ENCODE assay signal across 10 mouse cellular contexts in the genomic region with DNA sequence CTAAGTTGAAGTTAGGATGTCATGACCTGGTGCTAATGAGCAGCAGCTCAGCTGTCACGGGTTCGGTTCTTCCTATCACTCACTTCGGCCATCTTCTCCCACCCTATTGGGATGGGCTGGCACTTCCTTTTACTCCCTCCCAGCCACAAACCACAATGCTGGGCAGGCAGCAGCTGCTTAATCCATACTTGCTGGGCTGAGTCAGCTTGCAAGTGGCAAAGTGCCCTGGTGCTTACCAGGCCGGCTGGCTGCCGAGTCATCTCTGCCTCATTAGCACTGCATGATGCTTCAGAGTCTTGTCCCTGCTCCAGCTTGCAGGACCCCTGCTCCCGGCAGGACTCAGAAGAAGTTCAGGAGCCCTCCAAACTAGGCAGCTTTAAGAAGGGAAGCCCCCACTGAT. TPM values are rescaled to one million over a fixed set of nuclear protein-coding genes. Genes with fewer than 3 reads are reported as not detected.
DNase-seq lines count a peak whose midpoint lies in the region; ATAC-seq and TF ChIP-seq lines count a peak whose summit lies in the region.
"Had no signal": no experiment of that assay in that cellular context is flagged by ENCODE, and none has a peak within 500 bp of the region (broad histone marks: within the 10 kb centered on the region; RNA-seq: fewer than 3 reads in every experiment).

No protein-coding gene starts in this region.

- no peak overlapping the region for H3K4me3 ChIP-seq in cortical plate, adult 2 months (ENCODE audit: insufficient read depth, low read length)
- no peak overlapping the region for H3K4me3 ChIP-seq in lung, postnatal 0 days (ENCODE audit: low read depth, low read length)
- H3K4me3 ChIP-seq: heart, embryonic 13.5 days; lung, embryonic 15.5 days had no signal

- TF ChIP-seq EP300 in lung, postnatal 0 days (IDR thresholded peaks at IDR 0.05), result no peak

- H3K9ac ChIP-seq in lung, postnatal 0 days (replicated peaks; ENCODE audit: low read depth), result no peak overlapping the region
- H3K9ac ChIP-seq: heart, embryonic 13.5 days; lung, embryonic 15.5 days had no signal

- DNase-seq in layer of hippocampus, adult 11-12 months (ENCODE audit: low spot score), result peak; percentile 81
- DNase-seq in layer of hippocampus, adult 9-10 months (ENCODE audit: low spot score), result no peak
- peak; percentile 87 for DNase-seq in layer of hippocampus, adult 9-11 months
- peak; percentile 9 to 32 for DNase-seq in monocyte, adult 2 months (ENCODE audit: low read depth in 1 of 2, low spot score in 2 of 2)
- DNase-seq in spleen, postnatal 4 days (ENCODE audit: low spot score in 2 of 2), result no peak
- DNase-seq in kidney, postnatal 14 days, result no peak
- DNase-seq in lung, postnatal 0 days (ENCODE audit: low spot score), result no peak

- TF ChIP-seq POLR2A in cortical plate, adult 2 months (IDR thresholded peaks at IDR 0.05; ENCODE audit: extremely low read depth, insufficient read depth, low read length), result no peak

- no peak overlapping the region for H3K4me2 ChIP-seq in lung, postnatal 0 days (replicated peaks; ENCODE audit: low read depth, low read length)
- H3K4me2 ChIP-seq: heart, embryonic 13.5 days; lung, embryonic 15.5 days had no signal

- no peaks in the 10 kb centered on the region for H3K27me3 ChIP-seq in lung, postnatal 0 days (replicated peaks; ENCODE audit: insufficient read depth, low read length)
- H3K27me3 ChIP-seq: lung, embryonic 15.5 days had no signal

- no peak for ATAC-seq in lung, postnatal 0 days

- H3K4me1 ChIP-seq in cortical plate, adult 2 months (ENCODE audit: control insufficient read depth, insufficient read depth, low read length), result peaks cover 25% of the 10 kb centered on the region
- peaks cover 5% of the 10 kb centered on the region; the same call in 1 of the 2 replicates for H3K4me1 ChIP-seq in lung, postnatal 0 days (ENCODE audit: insufficient read depth, low read depth, low read length)

- 73% methylated on average over 6 of the region's 6 CpGs for WGBS in lung, postnatal 0 days

- TF ChIP-seq CTCF in cortical plate, adult 2 months (IDR thresholded peaks at IDR 0.05; ENCODE audit: extremely low read depth, insufficient read depth, low read length), result no peak
- TF ChIP-seq CTCF in lung, postnatal 0 days (IDR thresholded peaks at IDR 0.05), result no peak

- no peaks in the 10 kb centered on the region for H3K36me3 ChIP-seq in lung, postnatal 0 days (ENCODE audit: insufficient read depth, low read length)
- H3K36me3 ChIP-seq: heart, embryonic 13.5 days; lung, embryonic 15.5 days had no signal

- no peaks in the 10 kb centered on the region for H3K9me3 ChIP-seq in lung, postnatal 0 days (ENCODE audit: low read length)
- H3K9me3 ChIP-seq: heart, embryonic 13.5 days; lung, embryonic 15.5 days had no signal

- peak overlapping the region; percentile 5; the same call in 1 of the 2 replicates for H3K27ac ChIP-seq in cortical plate, adult 2 months (ENCODE audit: insufficient read depth, low read length)
- H3K27ac ChIP-seq in lung, postnatal 0 days (ENCODE audit: low read length), result no peak overlapping the region
- H3K27ac ChIP-seq: heart, embryonic 13.5 days; lung, embryonic 15.5 days had no signal

RNA-seq across cellular contexts. Expression of gene Rhob, which starts 49.2 kb away (rescaled TPM):
- 353 and 368 TPM in 2 replicates for polyA plus RNA-seq in cortical plate, adult 2 months (2012; rRNA removed)
- 77.6 and 77.9 TPM in 2 replicates for polyA plus RNA-seq in lung, postnatal 0 days (2015; fragmentation: Nextera tagmentation; extraction: Ambion mirVana)

Comparison
In these comparisons a context has a peak if more than half of its experiments do, and no peak if none do; other contexts are left out.
1. DNase-seq: peak in layer of hippocampus, adult 11-12 months (single experiment), layer of hippocampus, adult 9-11 months (single experiment) and monocyte, adult 2 months (2 of 2); none in layer of hippocampus, adult 9-10 months (single experiment), spleen, postnatal 4 days (0 of 2), kidney, postnatal 14 days (single experiment) and lung, postnatal 0 days (single experiment).